Mouse (Mus musculus) cortical plate, adult 2 months (tissue): ENCODE measurements at regions not wholly inside any gene's neighbourhood (a gene's known extent, or its start where the extent isn't known, plus 50 kb on each side); places are given as distances from the start of the nearest gene placed in this dataset.

Experiments used
- H3K27ac ChIP-seq: fragments of 200-500 bp; 2 replicates; pipeline ENCODE4 v1.5.1; 2012; ENCODE audit warnings: low read length, control low read depth, inconsistent platforms; ENCODE audit not compliant: insufficient read depth
- H3K4me1 ChIP-seq: fragments of 200-500 bp; 2 replicates; pipeline ENCODE4 v1.6.1; 2011; ENCODE audit warnings: low read length; ENCODE audit not compliant: control insufficient read depth, insufficient read depth
- H3K4me3 ChIP-seq: fragments of 200-500 bp; 2 replicates; pipeline ENCODE4 v1.5.1; 2011; ENCODE audit warnings: mild to moderate bottlenecking, low read length, control low read depth; ENCODE audit not compliant: insufficient read depth
- CTCF ChIP-seq: fragments of 200-500 bp; IDR thresholded peaks from 2 replicates; pipeline ENCODE4 v1.5.1; 2011; ENCODE audit warnings: mild to moderate bottlenecking, control low read depth, low read length; ENCODE audit not compliant: insufficient read depth; ENCODE audit errors: extremely low read depth
- POLR2A ChIP-seq: fragments of 200-500 bp; IDR thresholded peaks from 2 replicates; pipeline ENCODE4 v1.6.1; 2011; ENCODE audit warnings: mild to moderate bottlenecking, low read length, control low read depth; ENCODE audit not compliant: insufficient read depth; ENCODE audit errors: extremely low read depth

DNA sequence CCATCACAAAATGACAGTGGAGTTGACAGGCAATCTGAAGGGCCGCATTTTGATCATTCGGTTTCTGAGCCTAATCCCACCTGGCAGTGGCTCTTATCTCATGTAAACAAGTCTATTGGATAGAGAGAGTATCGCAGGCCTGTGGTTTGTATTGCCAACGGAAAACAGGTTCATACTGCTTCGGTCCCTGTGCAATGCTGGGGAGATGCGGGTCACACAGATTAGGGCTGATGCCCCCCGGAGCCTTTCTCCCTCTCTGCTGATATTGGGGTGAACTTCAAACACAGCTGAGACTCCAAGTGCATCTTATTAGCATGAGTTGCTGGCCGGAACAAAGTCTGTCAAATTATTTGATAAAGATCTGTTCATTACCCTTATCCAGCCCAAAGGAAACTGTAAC, 451.2 kb downstream of the Prdm2 start:
- Histone ChIP-seq H3K27ac (no peak overlapping the region), H3K4me1 (no peaks in the 10 kb centered on the region), H3K4me3 (no peak overlapping the region)
- TF ChIP-seq CTCF (no peak), POLR2A (no peak)

- TF ChIP-seq POLR2A (no peak), CTCF (no peak)
- no peaks in the 10 kb centered on the region for H3K4me1 ChIP-seq
- H3K4me3 ChIP-seq: no peak overlapping the region
- H3K27ac ChIP-seq: no peak overlapping the region
These were observed 454.7 kb downstream of the Prdm2 start for GRCm38 (mm10) chr4:142758102-142758501.

GRCm38 (mm10) chr4:142756332-142756731, 456.5 kb downstream of the Prdm2 start:
- peak overlapping the region; percentile 52; the same call in 1 of the 2 replicates for H3K27ac ChIP-seq
- no peaks in the 10 kb centered on the region for H3K4me1 ChIP-seq
- H3K4me3 ChIP-seq: no peak overlapping the region
- TF ChIP-seq CTCF: no peak
- no peak for TF ChIP-seq POLR2A

GRCm38 (mm10) chr4:142749918-142750317, 462.9 kb downstream of the Prdm2 start:
- no peak for TF ChIP-seq POLR2A
- no peak for TF ChIP-seq CTCF
- H3K4me3 ChIP-seq: no peak overlapping the region
- H3K27ac ChIP-seq: no peak overlapping the region
- H3K4me1 ChIP-seq: no peaks in the 10 kb centered on the region

DNA sequence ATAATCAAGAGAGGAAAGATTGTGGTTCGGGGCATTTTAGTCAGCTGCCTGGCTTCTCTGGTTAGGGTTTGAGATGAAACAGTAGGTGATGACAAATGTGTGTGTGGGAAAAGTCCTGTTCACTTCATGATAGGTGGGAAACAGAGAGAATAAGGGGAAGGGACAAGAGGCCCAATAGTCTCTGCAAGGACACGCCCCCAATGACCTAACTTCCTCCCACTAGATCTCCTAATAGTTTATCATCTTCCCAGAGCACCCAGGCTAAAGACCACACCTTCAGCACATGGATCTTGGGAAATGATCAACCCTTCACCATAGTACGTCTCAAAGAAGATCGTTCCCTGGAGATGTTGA, 484.3 kb upstream of the Kazn start:
- H3K27ac ChIP-seq: no peak overlapping the region
- H3K4me1 ChIP-seq: no peaks in the 10 kb centered on the region
- TF ChIP-seq POLR2A (no peak), CTCF (no peak)
- H3K4me3 ChIP-seq: no peak overlapping the region

- TF ChIP-seq POLR2A: no peak
- TF ChIP-seq CTCF: no peak
- Histone ChIP-seq H3K27ac (no peak overlapping the region), H3K4me3 (no peak overlapping the region), H3K4me1 (no peaks in the 10 kb centered on the region)
These were observed 483.8 kb upstream of the Kazn start for GRCm38 (mm10) chr4:142722845-142723553.

- H3K4me3 ChIP-seq: no peak overlapping the region
- H3K4me1 ChIP-seq: no peaks in the 10 kb centered on the region
- TF ChIP-seq POLR2A (no peak), CTCF (no peak)
These were observed 462.4 kb upstream of the Kazn start for GRCm38 (mm10) chr4:142701606-142702005.

DNA sequence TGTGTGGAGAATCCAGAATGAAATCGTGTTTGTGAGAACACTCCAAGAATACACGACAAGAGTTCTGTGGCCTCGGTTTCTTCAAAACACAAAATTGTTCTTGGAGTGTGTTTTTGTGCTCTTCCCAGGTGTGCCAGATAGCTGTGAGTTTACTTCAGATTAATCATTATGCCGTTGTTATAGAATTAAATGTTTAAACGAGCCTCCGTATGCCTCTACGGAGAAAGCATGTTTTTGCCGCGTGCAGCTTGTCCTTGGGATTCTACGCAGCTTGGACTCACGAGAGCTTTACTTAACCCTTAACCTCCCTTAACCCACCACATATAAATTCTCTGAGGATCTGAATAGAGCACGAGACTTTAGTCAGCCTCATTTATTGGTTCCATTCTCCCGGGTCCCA, 455.7 kb upstream of the Kazn start:
- Histone ChIP-seq H3K4me3 (no peak overlapping the region), H3K27ac (no peak overlapping the region), H3K4me1 (peaks cover 1% of the 10 kb centered on the region; the same call in 1 of the 2 replicates)
- no peak for TF ChIP-seq CTCF
- no peak for TF ChIP-seq POLR2A

More at GRCm38 (mm10) chr4:142701606-142702005, 462.4 kb upstream of the Kazn start:
- no peak overlapping the region for H3K27ac ChIP-seq

- no peak for TF ChIP-seq CTCF
- TF ChIP-seq POLR2A: no peak
- Histone ChIP-seq H3K4me1 (no peaks in the 10 kb centered on the region), H3K27ac (no peak overlapping the region), H3K4me3 (no peak overlapping the region)
These were observed 449.0 kb upstream of the Kazn start for GRCm38 (mm10) chr4:142688241-142688640.

- Histone ChIP-seq H3K4me1 (no peaks in the 10 kb centered on the region), H3K4me3 (no peak overlapping the region), H3K27ac (no peak overlapping the region)
- TF ChIP-seq CTCF (no peak), POLR2A (no peak)
These were observed 438.2 kb upstream of the Kazn start for GRCm38 (mm10) chr4:142677426-142677825.
